Mouse (Mus musculus) midbrain, embryonic 10.5 days (tissue): ENCODE measurements around the gene Olfr1394. TPM values are rescaled to one million over a fixed set of nuclear protein-coding genes. Genes with fewer than 3 reads are reported as not detected.

Experiments
- DNase-seq: peaks from one replicate; pipeline ENCODE4 v3.0.0-alpha.2; 2017; ENCODE audit warnings: low spot score
- H3K27ac ChIP-seq: fragments of 300-500 bp; sonication (generic); replicated peaks from 2 replicates; pipeline ENCODE4 v1.5.1; 2016; ENCODE audit warnings: mild to moderate bottlenecking
- H3K27me3 ChIP-seq: fragments of 300-500 bp; sonication (generic); 2 replicates; pipeline ENCODE4 v1.6.1; 2016; ENCODE audit warnings: low read depth, mild to moderate bottlenecking; ENCODE audit not compliant: poor library complexity, severe bottlenecking
- H3K36me3 ChIP-seq: fragments of 300-500 bp; sonication (generic); 2 replicates; pipeline ENCODE4 v1.6.1; 2016; ENCODE audit warnings: mild to moderate bottlenecking, moderate library complexity
- H3K4me1 ChIP-seq: fragments of 300-500 bp; sonication (generic); 2 replicates; pipeline ENCODE4 v1.6.1; 2016
- H3K4me3 ChIP-seq: fragments of 300-500 bp; sonication (generic); 2 replicates; pipeline ENCODE4 v1.5.1; 2016; ENCODE audit warnings: mild to moderate bottlenecking, moderate library complexity
- H3K9me3 ChIP-seq: fragments of 300-500 bp; sonication (generic); replicated peaks from 2 replicates; pipeline ENCODE4 v1.6.1; 2016; ENCODE audit warnings: mild to moderate bottlenecking
- WGBS: fragments of 180-500 bp; shearing (Covaris S2); methylation state at CpG from one replicate; pipeline ENCODE4 v1.1.7; 2016; 5-methylcytosine and 5-hydroxymethylcytosine counted together
- polyA plus RNA-seq: library from polyadenylated mRNA; unstranded; fragments of >200 nt; fragmentation: Nextera tagmentation; extraction: Ambion mirVana; gene quantifications from 2 replicates; pipeline ENCODE4 v1.2.1, GENCODE M21; 2016

The Olfr1394 gene
- polyA plus RNA-seq = not detected in 2 replicates

DNA sequence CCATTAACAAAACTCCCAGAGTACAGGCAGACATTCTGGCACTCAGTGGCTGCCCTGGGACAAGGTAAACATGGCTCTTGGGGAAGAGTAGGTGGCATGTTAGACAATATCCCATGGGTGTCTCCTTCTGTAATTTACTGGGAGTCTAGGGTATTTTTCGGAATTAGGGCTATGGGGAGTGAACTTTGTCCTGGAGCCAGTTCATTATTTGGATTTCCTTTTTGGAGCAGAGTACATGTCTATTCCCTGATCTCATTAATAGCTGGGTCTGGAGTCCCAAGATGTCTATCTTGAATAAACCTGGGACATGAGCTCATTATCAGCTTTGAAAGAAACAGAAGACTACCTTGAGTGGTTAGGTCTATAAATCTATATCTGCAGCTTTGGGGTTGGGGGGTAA lies at the start of gene Olfr1394:
Gene Olfr1394, plus strand, starts transcription at position 301 of the 400 bp plus-strand sequence.
- DNase-seq = no peak
- no peaks in the 10 kb centered on the region for H3K36me3 ChIP-seq
- H3K4me3 ChIP-seq = no peak within 1 kb of the TSS
- no peak within 1 kb of the TSS for H3K27ac ChIP-seq
- no peaks in the 10 kb centered on the region for H3K9me3 ChIP-seq
- 94% methylated on average over 1 of the region's 1 CpGs for WGBS
- no peaks in the 10 kb centered on the region for H3K4me1 ChIP-seq
- no peaks in the 10 kb centered on the region for H3K27me3 ChIP-seq

DNA sequence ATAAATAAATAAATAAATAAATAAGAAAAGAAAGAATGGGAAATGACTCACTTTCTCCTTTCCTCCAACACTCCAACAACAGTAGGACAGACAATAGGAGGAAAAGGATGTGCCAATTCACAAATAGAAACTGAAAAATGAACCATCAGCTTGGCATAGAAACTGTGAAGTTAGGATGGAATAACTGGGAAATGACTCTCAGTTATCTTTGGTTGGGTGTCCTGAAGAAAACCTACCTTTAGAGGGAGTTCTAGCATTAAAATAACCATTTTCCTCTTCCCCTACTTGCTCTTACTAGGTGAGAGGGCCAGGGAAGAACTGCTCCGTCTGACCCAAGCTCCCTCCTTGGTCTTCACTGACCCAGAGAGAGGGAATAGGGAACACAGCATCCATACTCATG lies 48.4 kb upstream of the Olfr1394 start:
- Histone ChIP-seq H3K36me3 (no peaks in the 10 kb centered on the region), H3K9me3 (no peaks in the 10 kb centered on the region), H3K27me3 (no peaks in the 10 kb centered on the region), H3K4me3 (no peak overlapping the region), H3K4me1 (peaks cover 12% of the 10 kb centered on the region; the same call in 1 of the 2 replicates), H3K27ac (no peak overlapping the region)
- WGBS = 69% methylated on average over 1 of the region's 1 CpGs
- no peak for DNase-seq

DNA sequence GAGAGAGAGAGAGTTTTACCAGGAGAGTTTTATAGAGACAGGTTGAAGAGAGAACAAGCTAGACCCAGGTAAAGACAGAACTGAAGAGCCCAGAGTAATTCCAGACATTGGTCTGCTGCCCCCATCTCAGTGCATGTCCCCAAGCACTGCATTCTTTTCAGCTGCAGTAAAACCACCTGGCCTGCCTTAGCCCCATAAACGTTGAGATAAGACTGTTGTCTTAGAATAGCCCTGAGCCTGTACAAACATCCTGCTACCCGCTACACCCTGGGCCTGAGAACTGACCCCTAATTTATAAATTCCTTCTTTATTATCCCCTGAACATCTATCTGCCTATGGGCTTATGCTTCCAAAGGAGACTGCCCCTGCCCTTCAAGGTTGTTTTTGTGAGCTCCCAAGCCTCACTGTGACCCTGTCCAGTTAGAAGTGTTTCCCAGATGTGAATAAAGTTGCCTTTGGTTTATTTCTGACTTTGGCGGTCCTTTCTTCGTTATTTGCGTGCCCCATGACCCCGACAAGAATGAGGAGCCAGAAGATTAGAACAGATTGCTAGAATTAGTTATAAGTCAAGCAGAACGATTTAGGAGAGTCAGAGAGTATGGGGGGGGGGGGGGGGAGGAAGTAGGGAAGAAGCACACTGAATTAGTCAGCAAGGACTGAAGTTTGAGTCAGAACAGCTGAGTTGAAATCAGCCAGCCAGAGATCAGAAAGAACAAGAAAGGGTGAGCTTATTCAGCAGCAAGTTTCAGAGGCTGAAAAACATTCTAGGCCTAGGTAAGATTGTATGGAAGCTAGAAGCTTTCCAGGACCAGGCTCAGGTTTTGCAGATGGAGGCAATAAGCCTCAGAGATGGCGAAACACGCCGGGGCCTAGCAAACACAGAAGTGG lies 46.3 kb upstream of the Olfr1394 start:
- Histone ChIP-seq H3K4me1 (peaks cover 8% of the 10 kb centered on the region; the same call in 1 of the 2 replicates), H3K9me3 (no peaks in the 10 kb centered on the region), H3K36me3 (no peaks in the 10 kb centered on the region), H3K27me3 (no peaks in the 10 kb centered on the region), H3K4me3 (no peak overlapping the region), H3K27ac (no peak overlapping the region)
- no peak for DNase-seq
- WGBS = 68% methylated on average over 10 of the region's 10 CpGs

DNA sequence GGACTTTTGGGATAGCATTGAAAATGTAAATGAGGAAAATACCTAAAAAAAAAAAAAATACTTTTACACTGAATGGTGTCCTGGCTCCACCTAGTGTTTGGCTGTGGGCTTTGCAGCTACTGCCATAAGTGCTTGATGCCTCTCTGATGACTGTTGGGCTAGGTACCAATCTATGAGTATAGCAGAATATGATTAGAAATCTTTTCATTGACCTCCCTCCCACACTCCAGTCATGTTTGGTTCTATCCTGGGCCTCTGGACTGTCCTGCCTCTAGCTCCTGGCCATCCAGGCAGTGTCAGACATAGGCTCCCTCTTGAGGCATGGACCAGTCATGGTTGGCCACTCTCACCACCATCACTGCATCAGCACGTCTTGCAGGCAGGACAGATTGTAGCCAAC lies 45.3 kb upstream of the Olfr1394 start:
- 42% methylated on average over 1 of the region's 1 CpGs for WGBS
- Histone ChIP-seq H3K27ac (no peak overlapping the region), H3K27me3 (no peaks in the 10 kb centered on the region), H3K4me1 (0 out of 2 replicates have a peak, but pooled peaks cover 6% of the 10 kb centered on the region), H3K4me3 (no peak overlapping the region), H3K9me3 (no peaks in the 10 kb centered on the region), H3K36me3 (no peaks in the 10 kb centered on the region)
- no peak for DNase-seq

DNA sequence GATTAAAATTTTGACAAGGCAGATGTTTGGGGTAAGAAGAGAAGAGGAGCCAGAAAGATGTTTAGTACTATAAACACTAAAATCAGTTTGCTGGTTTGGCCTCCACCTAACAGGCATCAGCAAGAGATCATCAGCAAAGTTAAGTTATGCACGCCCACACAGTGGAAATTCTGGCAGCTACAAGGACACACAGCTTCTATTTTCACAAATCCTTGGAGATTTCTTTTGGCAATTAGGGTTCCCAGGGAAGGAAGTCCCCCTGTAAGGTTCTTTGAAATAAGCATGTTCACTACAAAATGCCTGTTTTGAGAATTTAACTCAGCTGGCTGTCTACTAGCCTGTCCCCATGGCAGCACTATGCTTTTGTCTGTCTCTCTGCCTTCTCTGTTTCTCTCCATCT lies 43.2 kb upstream of the Olfr1394 start:
- no peaks in the 10 kb centered on the region for H3K9me3 ChIP-seq
- no peak overlapping the region for H3K4me3 ChIP-seq
- no peak for DNase-seq
- H3K27me3 ChIP-seq = no peaks in the 10 kb centered on the region
- 0 out of 2 replicates have a peak, but pooled peaks cover 6% of the 10 kb centered on the region for H3K4me1 ChIP-seq
- no peaks in the 10 kb centered on the region for H3K36me3 ChIP-seq
- no peak overlapping the region for H3K27ac ChIP-seq
- WGBS = 74% methylated on average over 1 of the region's 1 CpGs

DNA sequence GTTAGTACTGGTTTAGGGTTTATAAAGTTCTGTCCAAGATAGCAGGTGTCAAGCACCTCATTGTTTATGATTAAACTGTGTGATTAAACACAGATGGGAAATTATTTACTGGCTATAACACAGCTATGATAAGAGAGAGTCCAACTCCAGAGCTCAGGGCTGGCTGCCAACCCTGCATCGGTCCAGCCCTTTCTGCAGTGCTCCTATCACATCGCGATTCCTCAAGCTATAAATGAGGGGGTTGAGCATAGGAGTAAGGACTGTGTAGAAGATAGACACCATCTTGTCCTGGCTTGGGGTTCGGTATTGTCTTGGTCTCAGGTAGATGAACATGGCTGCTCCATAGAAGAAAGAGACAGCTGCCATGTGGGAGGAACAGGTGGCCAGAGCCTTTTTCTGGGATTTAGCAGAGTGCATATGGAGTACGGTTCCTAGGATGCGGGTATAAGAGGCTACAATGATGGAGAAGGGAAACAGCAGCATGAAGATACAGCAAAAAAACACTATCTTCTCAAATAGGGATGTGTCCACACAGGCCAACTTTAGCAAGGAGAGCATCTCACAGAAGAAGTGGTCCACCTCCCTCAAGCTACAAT lies 41.5 kb upstream of the Olfr1394 start:
- Histone ChIP-seq H3K4me1 (0 out of 2 replicates have a peak, but pooled peaks cover 5% of the 10 kb centered on the region), H3K27ac (no peak overlapping the region), H3K27me3 (no peaks in the 10 kb centered on the region), H3K36me3 (no peaks in the 10 kb centered on the region), H3K4me3 (no peak overlapping the region), H3K9me3 (no peaks in the 10 kb centered on the region)
- 89% methylated on average over 6 of the region's 6 CpGs for WGBS
- DNase-seq = no peak

DNA sequence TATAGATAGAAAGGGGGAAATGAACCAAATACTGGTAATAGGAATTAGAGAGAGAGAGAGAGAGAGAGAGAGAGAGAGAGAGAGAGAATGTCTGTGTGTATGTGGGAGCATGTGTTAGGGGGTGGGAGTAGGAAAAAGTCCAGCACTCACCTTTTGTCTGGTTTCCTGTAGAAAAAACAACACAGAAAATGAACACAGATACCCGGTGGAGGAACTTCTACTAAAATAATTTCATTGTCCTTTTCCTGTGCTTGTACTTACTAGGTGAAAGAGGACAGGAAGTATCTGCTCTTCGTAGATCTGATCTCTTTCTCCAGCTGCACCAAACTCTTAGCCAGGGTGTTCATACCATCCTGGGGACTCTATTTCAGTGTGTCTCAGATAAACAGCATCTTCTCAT lies 40.0 kb upstream of the Olfr1394 start:
- no peaks in the 10 kb centered on the region for H3K4me1 ChIP-seq
- H3K27me3 ChIP-seq = no peaks in the 10 kb centered on the region
- H3K4me3 ChIP-seq = no peak overlapping the region
- no peak for DNase-seq
- no peaks in the 10 kb centered on the region for H3K36me3 ChIP-seq
- H3K9me3 ChIP-seq = no peaks in the 10 kb centered on the region
- 75% methylated on average over 2 of the region's 2 CpGs for WGBS
- no peak overlapping the region for H3K27ac ChIP-seq

DNA sequence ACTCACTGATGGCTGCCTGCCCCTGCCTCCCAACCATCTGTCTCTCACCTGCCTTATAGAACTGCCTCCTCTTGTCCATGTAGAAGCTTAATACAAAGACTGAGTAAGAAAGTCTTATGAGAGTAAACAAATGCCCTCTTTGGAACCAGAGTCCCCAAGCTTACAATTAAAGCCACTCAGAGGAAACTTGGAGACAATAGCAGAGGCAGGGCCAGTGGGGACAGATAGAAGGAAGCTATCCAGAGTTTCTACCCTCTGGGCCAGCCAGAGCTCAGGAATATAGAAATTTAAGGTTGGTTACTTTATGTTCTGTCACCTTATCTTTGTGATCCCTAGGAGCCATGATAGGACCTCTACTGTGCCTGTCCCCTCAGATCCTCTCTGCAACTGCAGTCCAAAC lies 39.4 kb upstream of the Olfr1394 start, which contains the start of gene Olfr1396:
Gene Olfr1396, minus strand, starts transcription at position 101 of the 400 bp plus-strand sequence.
- DNase-seq = no peak
- Histone ChIP-seq H3K9me3 (no peaks in the 10 kb centered on the region), H3K27me3 (no peaks in the 10 kb centered on the region), H3K36me3 (no peaks in the 10 kb centered on the region), H3K27ac (no peak within 1 kb of the TSS), H3K4me1 (no peaks in the 10 kb centered on the region), H3K4me3 (no peak within 1 kb of the TSS)

DNA sequence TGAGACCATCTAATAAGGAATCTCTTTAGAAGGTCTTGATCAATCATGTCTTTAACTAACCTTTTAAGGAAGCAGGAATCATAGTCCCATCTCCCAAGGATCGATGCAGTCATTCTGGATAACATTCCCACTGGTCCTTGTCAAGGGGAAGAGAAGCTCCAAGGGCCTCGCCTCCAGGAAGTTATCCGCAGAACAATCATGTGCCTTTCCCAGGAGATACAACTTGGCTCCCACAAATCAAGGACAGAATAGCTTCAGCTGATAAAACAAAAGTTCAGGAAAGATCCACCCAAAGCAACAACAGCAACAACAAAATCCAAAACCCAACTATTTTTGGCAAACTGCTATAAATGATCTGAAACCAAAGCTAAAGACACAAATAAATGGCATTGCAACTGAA lies 34.5 kb upstream of the Olfr1394 start:
- H3K27me3 ChIP-seq = no peaks in the 10 kb centered on the region
- H3K4me3 ChIP-seq = no peak overlapping the region
- no peaks in the 10 kb centered on the region for H3K4me1 ChIP-seq
- no peaks in the 10 kb centered on the region for H3K36me3 ChIP-seq
- H3K9me3 ChIP-seq = no peaks in the 10 kb centered on the region
- 76% methylated on average over 3 of the region's 3 CpGs for WGBS
- no peak overlapping the region for H3K27ac ChIP-seq
- DNase-seq = no peak

DNA sequence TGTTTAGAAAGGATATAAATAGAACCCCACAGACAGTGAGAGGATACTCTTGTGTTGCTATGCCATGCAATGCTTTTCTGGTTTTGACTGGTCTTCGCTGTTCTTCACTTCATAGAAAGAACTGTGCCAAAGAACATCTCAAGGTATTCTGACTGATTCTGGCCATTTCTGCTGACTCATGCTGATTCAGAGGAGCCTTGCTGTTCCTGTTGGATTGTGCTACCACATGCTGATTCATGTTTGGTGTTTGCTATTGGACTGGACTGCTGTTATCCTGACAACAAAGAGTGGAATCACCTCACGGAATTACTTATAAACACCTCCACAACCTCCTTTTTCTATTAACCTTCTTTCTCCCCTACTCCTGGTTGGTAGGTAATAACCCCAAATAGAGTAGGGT lies 30.0 kb upstream of the Olfr1394 start:
- Histone ChIP-seq H3K4me3 (no peak overlapping the region), H3K9me3 (no peaks in the 10 kb centered on the region), H3K27me3 (no peaks in the 10 kb centered on the region), H3K36me3 (no peaks in the 10 kb centered on the region), H3K27ac (no peak overlapping the region), H3K4me1 (no peaks in the 10 kb centered on the region)
- no peak for DNase-seq
- 82% methylated on average over 2 of the region's 2 CpGs for WGBS

DNA sequence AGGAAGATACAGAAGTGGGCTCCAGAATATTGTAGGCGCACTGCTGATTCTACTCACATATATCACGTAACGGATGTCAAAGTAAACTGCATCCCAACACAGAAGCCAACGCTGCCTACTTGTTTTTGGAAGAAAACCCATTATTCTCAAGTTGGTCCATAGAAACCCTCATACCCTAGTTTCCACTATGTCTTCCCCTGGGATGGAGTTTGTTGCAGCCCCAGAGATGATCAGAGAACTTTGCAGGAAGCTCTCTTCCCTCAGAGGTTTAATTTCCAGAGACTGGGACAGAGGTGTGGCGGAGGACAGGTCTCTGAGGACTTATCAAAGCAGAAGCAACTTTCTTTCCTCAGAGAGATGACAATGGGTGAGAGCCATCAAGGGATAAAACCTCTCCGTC lies 12.2 kb upstream of the Olfr1394 start, which contains the start of gene Olfr1395:
Gene Olfr1395, plus strand, starts transcription at position 301 of the 400 bp plus-strand sequence.
- no peak for DNase-seq
- no peaks in the 10 kb centered on the region for H3K9me3 ChIP-seq
- WGBS = 94% methylated on average over 6 of the region's 6 CpGs
- no peaks in the 10 kb centered on the region for H3K27me3 ChIP-seq
- no peak within 1 kb of the TSS for H3K27ac ChIP-seq
- H3K4me3 ChIP-seq = no peak within 1 kb of the TSS
- H3K36me3 ChIP-seq = no peaks in the 10 kb centered on the region
- no peaks in the 10 kb centered on the region for H3K4me1 ChIP-seq

DNA sequence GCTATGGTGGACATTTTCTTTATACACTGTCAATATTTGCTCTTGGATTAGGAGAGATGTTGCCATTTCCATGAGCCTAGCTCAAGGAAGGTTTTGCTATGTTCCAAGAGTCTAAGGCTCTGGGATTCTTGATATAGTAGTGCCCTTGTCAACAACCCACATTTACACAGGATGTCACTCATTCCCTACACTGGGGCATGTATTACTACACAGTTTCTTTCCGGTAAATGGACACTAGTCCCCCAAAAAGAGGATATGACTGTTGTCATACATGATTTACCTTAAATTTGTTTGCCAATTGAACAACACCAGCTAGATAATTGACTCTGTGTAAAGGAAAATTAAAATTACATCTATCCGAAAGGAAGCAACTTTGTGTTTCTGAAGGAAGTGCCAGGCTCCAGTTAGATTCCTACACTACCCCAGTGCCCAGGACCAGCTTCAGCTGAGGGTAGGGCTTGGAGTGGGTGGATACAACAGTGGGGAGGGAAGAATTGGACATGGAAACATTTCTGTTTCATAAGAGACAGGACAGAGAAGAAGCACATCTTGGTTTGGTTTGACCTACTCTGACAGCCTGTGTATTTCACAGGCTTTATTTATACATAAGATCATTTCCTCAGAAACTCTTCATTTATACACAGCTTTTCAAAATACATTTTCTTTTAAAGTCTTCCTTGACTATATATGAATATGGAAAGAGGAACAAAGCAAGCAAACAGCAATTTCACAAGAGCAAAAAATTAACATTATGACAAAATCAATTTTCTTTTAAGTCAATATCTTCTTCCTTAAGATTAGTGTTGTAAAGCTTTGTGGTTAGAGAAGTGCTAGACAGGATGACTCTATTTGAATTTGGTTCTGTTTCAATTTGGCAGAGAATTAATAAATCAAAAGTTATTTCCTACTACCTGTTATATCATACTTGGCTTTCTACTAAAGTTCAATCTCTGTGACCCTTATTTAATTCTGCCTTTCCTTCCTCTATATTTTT lies 2.9 kb downstream of the Olfr1394 start:
- Histone ChIP-seq H3K9me3 (0 out of 2 replicates have a peak, but pooled peaks cover 5% of the 10 kb centered on the region), H3K27me3 (no peaks in the 10 kb centered on the region), H3K4me3 (no peak overlapping the region), H3K27ac (no peak overlapping the region), H3K4me1 (no peaks in the 10 kb centered on the region), H3K36me3 (no peaks in the 10 kb centered on the region)
- no peak for DNase-seq
- WGBS = 91% methylated on average over 2 of the region's 2 CpGs
